Mouse (Mus musculus) heart, postnatal 10 days (tissue): ENCODE measurements around the gene Cdkn2a. TPM values are rescaled to one million over a fixed set of nuclear protein-coding genes. Genes with fewer than 3 reads are reported as not detected.

Experiments
- DNase-seq, 2 experiments: peaks; one replicate each; pipeline ENCODE4 v3.0.0; 2021
- intact Hi-C: fragments of 180-260 bp; cut with DNase I; formaldehyde crosslinking; loops from one replicate; pipeline ENCODE4 v1.15.1; 2025
- total RNA-seq, 2 experiments: library from RNA; stranded (reverse); gene quantifications; 2 replicates each; pipeline ENCODE4 v1.2.3; 2021

Cdkn2a gene
- under 1 TPM; 0.40 to 0.89 TPM for total RNA-seq

GRCm38 (mm10) chr4:89294486-89295440 lies at the start of gene Cdkn2a:
Gene Cdkn2a (minus strand): TSS chr4:89294653.
- DNase-seq, result peak; percentile 76 to 78
- intact Hi-C loops, result loop anchor here (2.0 to 5.0 kb wide), 2 partner anchors 16 to 228 kb away; no protein-coding TSS in a partner anchor

- no peak for DNase-seq
- intact Hi-C loops, result no loop called here
These were observed 19.0 kb upstream of the Cdkn2a start for GRCm38 (mm10) chr4:89313461-89313860.

DNA sequence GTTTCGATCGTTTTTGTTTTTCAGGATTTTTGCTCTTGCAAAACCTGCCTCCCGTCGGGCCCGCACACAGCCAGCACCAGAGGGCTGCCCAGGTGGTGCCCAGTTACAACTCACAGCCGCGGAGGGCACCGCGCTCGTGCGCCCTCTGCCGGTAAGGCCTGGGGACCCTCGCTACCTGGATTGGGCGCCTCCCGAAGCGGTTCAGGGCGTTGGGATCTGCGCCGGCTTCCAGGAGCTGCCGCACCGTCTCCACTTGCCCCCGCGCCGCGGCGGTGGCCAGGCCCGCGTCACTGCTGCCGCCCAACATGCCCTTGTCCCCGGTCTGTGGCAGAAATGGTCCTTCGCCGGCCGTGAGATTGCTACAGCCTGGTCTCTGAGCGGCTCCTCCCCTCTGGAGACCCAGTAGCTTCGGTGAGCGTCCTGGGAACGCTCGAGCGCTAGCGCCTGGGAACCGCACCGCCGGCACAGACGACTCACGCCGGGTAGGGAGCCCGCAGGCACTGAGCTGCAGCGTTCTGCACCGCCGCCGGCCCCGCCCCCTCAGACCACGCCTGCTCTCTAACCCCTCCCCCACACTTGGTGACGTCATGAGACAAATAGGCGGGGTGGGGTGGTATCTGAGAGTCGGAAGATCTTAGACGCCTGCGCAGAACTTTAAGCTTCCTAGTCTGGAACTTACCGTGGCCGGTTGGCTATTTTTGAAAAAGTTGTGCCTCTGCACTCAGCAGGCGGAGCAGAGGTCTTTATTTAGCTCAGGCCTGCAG lies 16.2 kb upstream of the Cdkn2a start, which contains the start of gene Cdkn2b:
Gene Cdkn2b (minus strand): TSS at position 549 of the 764 bp plus-strand sequence.
- intact Hi-C loops, result no loop called here

GRCm38 (mm10) chr4:89309996-89310395 lies 15.5 kb upstream of the Cdkn2a start:
- no peak for DNase-seq
- intact Hi-C loops, result no loop called here

More for the DNA sequence above, 16.2 kb upstream of the Cdkn2a start, which contains the start of gene Cdkn2b:
- peak; percentile 94 to 95 for DNase-seq

DNA sequence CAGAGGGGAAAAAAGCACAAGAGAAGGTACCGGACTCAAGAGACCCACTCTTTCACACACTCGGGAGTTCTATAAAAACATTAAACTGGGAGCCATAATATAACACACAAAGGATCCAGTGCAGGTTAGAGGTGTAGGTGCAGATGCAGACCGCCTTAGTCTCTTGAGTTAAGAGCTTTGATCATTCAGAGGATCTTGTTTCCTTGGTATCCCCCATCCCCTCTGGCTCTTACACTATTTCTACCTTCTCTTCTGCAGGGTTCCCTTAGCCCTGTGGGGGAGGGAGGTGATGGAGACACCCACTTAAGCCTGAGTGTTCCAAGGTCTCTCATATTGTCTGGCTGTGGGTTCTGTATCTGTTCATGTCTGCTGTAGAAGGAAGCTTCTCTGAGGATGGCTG lies 13.5 kb upstream of the Cdkn2a start:
- DNase-seq, result no peak
- intact Hi-C loops, result no loop called here

DNA sequence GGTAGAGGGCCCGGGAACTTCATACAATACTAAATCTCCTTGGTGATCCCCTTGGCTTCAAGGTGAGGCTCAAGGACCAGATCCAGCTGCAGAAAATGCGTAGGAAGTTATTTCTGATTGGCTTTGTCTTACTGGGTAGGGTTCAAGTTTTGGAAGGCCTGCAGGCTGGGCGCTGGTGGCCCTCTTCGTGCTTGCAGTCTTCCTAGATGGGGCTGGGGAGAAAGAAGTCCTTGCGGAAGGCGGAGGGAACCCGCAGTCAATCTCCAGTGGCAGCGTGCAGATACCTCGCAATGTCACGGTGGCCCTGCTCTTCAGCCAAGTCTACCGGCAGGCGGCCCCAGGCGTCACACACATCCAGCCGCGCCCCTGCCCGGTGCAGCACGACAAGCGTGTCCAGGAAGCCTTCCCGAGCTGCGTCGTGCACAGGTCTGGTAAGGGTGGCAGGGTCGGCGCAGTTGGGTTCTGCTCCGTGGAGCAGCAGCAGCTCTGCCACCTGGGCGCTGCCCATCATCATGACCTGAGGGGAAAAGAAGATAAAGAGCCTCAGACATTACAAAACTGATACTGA lies 12.4 kb upstream of the Cdkn2a start:
- intact Hi-C loops, result no loop called here
- DNase-seq, result no peak

DNA sequence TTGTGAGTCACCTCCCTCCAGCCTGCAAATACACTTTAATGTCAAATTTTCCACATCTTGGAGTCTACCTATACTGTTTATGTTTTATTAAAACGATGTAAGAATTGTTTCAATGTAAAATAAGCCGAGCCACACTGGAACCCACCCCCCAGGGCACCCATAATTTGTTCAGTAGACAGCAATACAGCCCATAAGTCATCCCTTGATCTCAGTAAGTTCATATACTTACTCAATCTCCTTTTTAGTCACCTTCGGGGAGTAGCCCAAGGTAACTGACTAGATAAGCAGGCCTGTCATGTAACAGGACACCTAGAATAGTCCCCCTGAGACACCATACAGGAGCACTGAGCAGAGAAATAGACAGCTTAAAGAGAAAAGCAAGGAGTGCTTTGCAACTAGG lies 11.2 kb upstream of the Cdkn2a start:
- no peak for DNase-seq
- intact Hi-C loops, result no loop called here

GRCm38 (mm10) chr4:89303281-89303995 lies 9.0 kb upstream of the Cdkn2a start:
- DNase-seq, result no peak
- intact Hi-C loops, result no loop called here

DNA sequence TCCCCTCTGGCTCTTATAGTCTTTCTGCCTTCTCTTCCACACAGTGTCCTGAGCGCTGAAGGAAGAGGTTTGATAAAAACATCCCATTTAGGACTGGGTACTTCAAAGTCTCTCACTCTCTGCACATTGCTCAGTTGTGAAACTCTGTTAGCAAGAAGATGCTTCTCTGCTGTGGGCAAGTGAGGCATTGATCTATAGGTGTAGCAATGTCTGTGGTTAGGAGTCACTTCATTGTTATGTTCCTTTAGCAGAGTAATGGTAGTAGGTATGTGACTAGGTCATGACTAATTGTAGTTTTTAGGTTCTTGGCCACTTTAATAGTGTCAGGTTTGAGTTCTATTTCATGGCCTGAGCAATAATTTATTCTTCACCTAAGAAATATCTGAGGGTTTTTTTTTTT lies 7.7 kb upstream of the Cdkn2a start:
- intact Hi-C loops, result no loop called here
- DNase-seq, result no peak

- intact Hi-C loops, result no loop called here
These were observed 5.3 kb upstream of the Cdkn2a start for GRCm38 (mm10) chr4:89299721-89300120.

GRCm38 (mm10) chr4:89295441-89296220 lies 1.2 kb upstream of the Cdkn2a start:
- intact Hi-C loops, result loop anchor here (2.0 kb wide), 1 partner anchor 17 kb away; no protein-coding TSS in a partner anchor
- DNase-seq, result no peak

More at GRCm38 (mm10) chr4:89299721-89300120, 5.3 kb upstream of the Cdkn2a start:
- no peak for DNase-seq

GRCm38 (mm10) chr4:89294091-89294485 lies 365 bp downstream of the Cdkn2a start:
- no peak for DNase-seq
- intact Hi-C loops, result loop anchor here (2.0 to 5.0 kb wide), 2 partner anchors 15 to 228 kb away; no protein-coding TSS in a partner anchor

DNA sequence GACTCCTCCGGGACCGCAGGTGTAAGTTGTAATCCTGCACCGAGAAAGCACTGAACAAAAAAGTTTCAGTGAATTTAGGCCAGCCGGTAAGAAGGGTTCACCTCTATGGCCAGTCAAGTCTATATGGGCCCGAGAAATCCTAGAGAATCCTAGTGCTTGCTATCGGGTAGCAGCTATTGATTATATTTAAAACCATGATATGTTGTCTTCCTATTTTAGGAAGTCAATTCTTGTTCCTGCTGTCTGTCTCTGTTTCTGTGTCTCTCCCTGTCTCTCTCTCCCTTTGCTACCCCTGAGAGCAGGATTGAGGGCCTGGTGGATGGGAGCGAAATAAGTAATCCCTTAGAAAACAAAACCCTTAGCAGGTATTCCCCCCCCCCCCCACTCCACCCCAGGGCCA lies 937 bp downstream of the Cdkn2a start:
- intact Hi-C loops, result loop anchor here (5.0 kb wide), 1 partner anchor 229 kb away; no protein-coding TSS in a partner anchor
- no peak for DNase-seq

- intact Hi-C loops, result no loop called here
These were observed 5.4 kb downstream of the Cdkn2a start for GRCm38 (mm10) chr4:89289028-89289427.

DNA sequence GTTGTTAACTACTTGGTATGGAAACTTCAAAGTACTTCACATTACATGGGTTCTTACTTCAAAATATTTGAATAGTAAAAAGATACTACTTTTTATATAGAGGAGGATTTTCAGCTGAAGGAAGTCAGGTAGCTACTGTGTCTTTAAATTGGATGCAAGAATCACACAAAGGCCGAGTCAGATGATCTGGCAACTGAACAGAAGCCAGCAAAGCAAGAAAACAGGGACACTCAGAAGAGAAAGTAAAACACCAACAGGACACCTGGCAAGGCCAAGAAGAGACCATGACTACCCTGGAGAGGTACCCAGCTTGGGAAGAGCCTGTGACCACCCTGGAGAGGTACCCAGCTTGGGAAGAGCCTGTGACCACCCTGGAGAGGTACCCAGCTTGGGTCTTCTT lies 7.9 kb downstream of the Cdkn2a start:
- no peak for DNase-seq
- intact Hi-C loops, result no loop called here

More at GRCm38 (mm10) chr4:89289028-89289427, 5.4 kb downstream of the Cdkn2a start:
- DNase-seq, result no peak

DNA sequence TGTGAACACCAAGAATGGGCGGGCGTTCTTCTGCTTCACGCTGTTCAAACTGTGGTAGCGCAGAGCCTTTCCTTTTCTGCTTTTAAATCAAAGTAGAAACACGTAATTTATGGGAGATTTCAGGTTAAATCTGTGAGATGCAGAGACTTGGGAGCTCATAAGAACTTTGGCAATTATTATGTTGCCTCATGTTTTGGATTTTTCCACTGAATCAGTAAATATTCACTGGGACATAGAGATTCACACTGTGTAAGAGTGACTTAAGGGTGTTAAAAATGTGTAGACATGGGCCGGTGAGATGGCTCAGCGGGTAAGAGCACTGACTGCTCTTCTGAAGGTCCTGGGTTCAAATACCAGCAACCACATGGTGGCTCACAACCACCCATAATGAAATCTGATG lies 8.8 kb downstream of the Cdkn2a start:
- intact Hi-C loops, result no loop called here
- DNase-seq, result no peak

- intact Hi-C loops, result loop anchor here (5.0 kb wide), 1 partner anchor 135 kb away; no protein-coding TSS in a partner anchor
- no peak for DNase-seq
These were observed 11.8 kb downstream of the Cdkn2a start for GRCm38 (mm10) chr4:89282661-89283060.

DNA sequence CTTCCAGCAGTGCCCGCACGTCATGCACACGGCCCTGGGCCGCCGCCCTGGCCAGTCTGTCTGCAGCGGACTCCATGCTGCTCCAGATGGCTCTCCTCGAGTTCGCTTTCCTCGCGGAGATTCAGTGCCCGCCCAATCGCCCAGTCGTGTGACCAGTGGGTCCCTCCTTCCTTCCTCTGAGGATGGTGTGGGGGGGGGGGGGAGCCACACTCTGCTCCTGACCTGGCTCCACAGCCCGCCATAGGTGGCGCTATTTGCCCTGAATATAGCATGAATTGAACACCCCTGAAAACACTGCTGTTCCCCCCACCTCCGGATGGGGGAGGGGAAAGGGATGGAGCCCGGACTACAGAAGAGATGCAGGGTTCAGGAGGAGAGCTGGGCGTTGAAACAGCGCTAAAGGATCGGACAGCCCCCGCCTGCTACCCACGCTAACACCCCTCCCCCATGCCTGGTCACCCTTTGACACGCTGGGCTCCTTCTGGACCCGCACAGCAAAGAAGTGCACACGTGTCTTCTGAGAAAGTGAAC lies 12.4 kb downstream of the Cdkn2a start:
- no peak for DNase-seq
- intact Hi-C loops, result loop anchor here (5.0 kb wide), 1 partner anchor 135 kb away; no protein-coding TSS in a partner anchor

- DNase-seq, result no peak
- intact Hi-C loops, result loop anchor here (5.0 kb wide), 1 partner anchor 134 kb away; no protein-coding TSS in a partner anchor
These were observed 13.2 kb downstream of the Cdkn2a start for GRCm38 (mm10) chr4:89281236-89281635.
